Mouse (Mus musculus) left cerebral cortex, adult 9 months (tissue): ENCODE data around the gene P3h3.
A peak's percentile ranks its signal among the peaks of the same experiment; 100 is the strongest.
"Not testable (repeated sequence)": the region's sequence is repeated elsewhere in the genome, so short reads cannot be mapped to it uniquely, and the experiment has no call there.

Experiments used
- DNase-seq, 2 experiments: peaks; one replicate each; pipeline ENCODE4 v3.0.0; 2022; ENCODE audit warnings: low spot score in 2 of 2

Gene P3h3

DNA sequence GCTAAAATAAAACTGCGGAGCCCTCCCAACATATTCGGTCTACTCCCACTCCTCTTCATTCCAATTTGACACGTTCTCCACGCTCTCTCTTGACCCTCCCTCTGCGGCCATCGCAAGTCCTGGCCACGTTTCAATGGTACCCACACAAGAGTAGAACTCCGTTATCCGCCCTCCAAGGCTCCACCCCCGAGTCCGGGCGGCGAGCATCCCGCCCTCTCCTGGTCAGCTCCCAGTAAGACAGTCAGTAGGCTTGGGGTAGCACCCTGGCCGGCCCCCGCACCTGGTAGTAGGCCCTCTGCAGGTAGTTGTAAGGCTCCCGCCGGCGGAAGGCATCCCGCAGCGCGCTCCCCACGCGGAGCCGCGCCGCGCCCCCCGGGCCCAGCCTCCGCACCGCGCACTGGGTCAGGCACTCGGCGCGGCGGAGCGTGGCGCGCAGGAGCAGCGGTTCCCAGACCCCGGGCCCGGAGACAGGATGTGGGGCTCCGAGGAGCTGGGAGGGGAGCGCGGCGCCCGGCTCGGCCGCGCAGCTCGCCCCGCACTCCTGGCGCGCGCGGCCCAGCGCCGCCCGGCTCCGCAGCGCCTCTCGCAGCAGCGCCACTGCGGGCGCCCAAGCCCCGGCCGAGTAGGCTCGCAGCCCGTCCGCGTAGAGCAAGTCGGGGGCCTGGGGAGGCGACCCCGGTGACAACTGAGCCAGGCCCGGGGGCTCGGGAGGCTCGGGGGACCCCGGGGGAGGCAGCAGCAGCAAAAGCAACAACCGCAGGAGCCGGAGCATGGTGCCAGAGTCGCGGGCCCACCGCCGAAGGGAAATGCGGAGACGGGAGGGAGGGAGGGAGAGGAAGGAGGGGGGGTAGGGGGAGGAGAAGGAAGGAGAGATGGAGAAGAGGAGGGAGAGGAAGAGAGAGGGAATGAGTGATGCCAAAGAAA is at the start of gene P3h3:
TSS of gene P3h3 (minus strand) at position 837 of the 924 bp plus-strand sequence.
- DNase-seq = peak; percentile 78 to 87

DNA sequence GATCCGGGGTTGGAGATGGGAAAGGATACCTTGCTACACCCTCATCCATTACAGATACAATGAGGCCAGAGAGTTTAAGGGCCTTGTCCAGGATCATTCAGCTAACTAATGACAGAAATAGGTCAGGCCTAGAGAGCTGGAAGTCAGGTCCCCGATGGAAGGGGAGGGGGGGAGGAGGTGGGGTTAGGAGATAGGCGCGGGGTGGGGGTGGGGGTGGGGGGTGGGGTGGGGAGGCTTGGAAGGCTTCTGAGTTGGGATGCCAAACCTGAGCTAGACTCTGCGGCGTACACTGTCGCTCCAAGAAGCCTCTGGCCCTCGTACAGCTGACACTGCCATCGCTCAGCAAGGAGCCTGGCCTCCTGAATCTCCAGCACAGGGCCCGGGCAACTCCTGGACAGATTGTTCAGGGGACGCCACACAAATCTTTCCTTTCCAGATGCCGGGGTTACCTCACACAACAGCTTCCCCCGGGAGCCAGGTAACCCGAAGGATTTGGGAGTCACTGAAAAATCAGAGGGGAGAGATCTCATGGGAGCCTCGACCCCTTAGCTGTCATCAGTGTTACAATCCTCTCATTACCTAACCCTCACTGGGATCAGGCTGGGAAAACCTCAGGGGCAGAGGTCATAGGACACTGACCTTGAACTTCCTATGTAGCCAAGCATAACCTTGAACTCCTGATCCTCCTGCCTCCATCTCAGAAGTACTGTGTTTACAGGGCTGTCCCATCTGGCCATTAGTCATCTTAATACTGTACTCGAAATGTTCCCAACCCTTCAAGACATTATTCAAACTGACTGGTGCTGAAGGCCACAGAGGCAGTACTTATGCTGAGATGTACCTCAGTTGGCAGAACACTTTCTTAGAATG is 47.7 kb upstream of the P3h3 start:
- no peak for DNase-seq

DNA sequence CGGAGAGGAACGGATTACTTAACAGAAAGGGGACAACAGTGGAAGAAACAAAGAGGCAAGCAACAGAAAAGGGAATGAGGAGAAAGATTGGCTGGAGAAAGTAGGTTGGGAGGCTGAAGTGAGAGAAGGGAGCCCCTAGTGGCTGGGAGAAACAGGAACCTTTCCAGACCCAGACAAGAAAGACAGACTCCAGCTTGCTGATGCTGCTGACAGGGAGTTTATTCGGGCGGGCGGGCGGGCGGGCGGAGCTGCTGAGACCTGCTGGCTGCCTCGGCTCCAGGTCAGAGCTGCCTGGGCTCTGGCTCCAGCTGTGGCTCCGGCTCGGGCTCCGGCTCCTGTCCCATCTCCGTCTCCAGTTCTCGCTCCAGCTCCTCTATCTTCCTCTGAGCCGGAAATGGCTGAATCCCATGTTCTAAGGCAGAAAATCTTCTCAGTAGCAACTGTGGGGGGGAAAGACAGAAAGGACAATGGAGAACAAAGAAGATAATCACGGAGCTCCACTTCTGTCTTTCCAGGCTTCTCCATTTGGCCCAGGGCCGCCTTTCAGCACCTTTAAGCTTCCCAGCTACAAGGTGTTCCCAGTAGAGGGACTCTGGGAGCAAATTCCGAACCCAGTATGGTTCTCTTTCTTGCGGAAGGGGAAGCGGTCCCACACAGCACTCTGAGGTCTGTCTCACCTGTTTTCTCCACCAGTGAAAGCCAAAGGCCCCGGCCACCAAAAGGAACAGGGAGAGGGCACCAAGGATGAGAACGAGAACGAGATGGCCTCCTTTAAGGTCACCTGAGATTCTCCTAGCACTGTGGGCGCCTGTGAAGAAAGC is 46.8 kb upstream of the P3h3 start:
- peak; percentile 75 to 84 for DNase-seq

DNA sequence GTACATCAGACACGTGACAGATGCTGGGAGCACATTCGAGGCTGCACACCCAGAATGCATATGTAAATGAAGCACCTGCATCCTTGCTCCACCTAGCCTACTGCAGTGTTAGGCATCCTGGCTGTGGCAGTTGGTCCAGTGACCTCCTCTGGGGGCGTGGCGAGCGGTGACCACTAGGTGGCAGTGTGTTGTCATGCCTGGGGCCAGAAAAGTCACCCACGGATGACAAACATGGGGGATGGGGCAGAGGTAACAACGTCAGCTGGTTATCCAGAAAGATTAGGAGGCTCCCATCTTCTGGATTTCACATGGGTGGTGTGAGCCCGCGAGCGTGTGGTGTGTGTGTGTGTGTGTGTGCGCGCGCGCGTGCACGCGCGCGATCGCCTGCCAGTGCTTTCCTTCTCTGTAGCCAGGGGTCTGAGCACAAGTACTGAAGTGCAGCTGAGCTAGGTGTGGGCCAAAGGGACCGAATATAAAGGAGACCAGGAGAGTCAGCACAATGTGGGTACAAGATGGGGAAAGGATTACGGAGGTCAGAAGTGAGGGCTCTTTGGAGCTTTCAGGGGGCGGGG is 46.1 kb upstream of the P3h3 start:
- DNase-seq = peak; percentile 79 to 95

DNA sequence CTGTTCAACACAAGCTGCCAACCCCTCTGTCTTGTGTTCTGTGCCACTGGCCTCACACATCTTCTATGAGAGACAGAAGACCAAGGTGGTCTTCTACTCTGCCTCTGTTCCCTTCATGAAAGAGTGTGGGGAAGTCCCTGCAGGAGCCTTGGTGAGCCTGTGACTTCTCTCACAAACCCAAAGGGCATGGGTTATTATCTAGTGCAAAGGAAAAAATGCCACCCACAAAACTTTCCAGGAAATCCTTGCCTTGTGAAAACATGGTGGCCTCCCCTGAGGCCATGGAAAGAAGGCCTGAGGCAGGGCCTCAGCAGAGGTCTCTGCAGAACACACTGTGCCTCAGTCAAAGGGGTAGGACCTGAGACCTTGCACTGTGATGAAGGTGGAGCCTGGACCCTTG is 44.3 kb upstream of the P3h3 start:
- no peak for DNase-seq

DNA sequence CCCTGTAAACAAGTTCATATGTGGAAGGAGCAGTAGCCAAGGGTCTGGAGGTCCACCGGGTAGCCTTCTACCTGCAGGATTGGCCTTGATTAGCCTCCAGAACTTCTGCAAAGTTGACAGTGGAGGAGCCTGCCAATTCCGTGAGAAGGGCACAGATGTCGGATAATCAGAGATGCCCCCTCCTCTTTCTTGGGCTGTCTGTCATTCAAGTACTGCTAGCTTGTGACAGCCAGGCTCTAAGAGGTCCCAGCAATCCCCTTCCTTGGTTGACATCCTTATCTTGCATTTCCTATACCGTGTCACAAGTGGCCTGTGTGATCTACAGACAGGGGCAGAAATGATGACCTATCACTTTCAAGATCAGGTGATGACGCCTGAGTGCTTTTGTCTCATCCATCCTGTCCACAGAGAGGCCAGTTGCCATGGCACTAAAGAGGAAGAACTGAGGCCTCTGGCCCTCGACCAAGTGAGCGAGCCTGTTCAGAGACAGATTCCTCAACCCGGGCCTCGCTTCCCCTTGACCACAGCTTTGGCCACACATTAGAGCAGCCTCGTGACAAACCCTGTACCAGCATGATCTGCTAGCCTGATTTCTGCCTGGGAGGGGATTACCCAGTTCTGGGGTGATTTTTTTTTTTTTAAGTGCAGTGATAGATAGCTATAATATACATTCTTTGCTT is 43.4 kb upstream of the P3h3 start:
- DNase-seq = peak in 1 of 2 experiments; percentile 64

DNA sequence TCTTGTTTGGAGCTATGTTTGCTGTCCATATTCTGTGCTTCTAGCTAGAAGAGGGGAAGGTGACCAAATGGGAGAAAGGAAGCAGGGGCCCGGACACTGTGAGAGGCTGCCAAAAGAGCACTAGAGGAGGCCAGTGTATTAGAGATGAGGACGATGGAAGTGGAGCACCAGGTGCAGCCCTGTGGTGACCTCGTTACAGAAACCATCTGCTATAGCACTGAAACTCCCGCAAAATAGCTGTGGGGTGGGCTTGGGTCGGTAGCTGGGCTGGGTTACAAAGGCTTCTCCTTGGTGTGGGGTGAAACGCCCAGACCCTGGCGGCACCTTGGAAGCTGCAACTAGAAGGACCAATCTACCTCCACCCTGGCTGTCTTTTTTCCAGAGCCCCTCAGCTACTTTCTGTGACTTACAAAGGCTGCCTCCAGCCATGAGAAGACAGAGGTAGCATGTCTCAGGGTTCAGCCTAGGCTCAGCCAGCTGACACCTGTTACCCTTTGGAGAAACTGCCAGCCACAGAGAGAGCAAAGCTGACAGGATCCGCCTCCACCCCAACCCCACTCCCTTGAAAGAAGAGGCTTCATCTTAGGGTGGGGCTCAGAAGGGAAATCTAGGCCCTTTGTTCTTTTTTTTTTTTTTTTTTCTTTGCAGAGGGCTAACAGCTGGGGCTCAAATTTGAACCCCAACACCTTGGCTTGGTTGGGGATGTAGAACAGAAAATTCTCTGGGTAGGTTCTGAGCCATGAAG is 42.7 kb upstream of the P3h3 start:
- DNase-seq = no peak

DNA sequence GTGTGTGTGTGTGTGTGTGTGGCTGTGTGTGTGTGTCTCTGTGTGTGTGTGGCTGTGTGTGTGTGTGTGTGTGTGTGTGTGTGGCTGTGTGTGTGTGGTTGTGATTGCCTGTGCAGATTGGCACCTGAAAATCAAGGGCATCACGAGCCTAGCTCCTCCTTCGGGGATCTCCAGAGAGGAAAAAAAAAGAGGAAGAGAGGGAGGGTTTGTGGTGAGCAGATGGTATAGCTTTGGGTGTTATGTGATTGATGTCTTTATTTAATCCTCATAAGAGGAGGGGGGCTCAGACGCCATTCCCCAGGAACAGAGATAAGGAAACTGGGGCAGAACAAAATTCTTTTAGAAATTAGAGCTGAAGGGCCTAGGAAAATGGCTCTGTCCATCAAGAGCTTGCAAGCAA is 40.8 kb upstream of the P3h3 start:
- DNase-seq = no peak

DNA sequence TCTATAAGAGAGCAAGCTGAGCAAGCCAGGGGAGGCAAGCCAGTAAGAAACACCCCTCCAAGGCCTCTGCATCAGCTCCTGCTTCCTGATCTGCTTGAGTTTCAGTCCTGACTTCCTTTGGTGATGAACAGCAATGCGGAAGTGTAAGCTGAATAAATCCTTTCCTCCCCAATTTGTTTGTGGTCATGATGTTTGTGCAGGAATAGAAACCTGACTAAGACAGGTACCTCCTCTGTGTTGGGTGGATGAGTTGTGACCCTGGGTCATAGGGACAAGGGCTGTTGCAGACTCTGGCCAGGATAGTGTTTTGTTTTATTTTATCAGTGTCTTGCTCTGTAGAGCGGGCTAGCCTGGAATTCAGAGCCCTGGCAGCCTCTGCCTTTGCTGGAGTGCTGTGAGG is 36.6 kb upstream of the P3h3 start:
- DNase-seq = not testable (repeated sequence)

DNA sequence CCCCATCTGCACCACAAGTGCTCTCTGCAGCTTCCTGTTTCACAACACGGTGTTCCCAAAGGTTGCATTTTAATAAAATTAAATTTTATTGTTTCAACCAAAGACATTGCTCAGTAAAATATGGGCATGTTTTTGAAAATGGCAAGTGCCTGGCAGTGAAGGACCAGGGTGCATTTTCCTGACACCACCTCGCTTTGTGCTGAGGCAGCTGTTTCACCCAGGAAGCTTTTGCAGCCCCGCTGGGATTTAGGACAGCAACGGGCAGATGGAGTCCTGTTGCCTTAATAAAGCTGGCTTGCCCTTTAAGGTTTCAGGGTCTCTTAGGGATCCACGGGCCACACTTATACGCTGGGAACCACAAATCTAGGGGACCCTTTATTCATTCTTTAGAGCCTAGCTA is 33.4 kb upstream of the P3h3 start:
- DNase-seq = no peak

DNA sequence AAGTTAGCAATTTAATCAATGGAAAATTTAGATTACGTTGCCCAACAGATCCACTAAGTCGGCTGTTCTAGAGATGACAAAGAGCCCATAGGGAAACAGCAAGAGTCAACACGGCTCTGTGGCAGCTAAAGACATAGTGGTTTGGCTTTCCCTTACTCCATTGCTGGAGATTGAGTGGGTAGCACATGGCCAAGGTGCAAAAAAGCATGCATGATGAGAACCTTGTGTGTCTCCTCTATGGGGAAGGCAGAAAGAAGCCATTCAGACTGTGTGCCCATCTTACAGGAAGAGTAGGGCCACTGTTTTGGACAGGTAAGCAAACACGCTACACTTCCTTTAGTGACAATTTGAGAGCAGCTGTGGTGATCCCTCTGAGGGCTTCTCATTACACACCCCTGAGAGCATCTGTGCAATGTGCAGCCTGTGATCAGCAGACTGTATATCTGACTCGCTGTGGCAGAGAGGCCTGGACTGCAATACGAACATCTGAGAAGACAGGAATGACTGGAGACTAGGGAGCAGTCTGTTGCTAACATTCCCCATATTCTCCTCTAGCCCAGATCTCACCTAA is 31.1 kb upstream of the P3h3 start:
- no peak for DNase-seq

DNA sequence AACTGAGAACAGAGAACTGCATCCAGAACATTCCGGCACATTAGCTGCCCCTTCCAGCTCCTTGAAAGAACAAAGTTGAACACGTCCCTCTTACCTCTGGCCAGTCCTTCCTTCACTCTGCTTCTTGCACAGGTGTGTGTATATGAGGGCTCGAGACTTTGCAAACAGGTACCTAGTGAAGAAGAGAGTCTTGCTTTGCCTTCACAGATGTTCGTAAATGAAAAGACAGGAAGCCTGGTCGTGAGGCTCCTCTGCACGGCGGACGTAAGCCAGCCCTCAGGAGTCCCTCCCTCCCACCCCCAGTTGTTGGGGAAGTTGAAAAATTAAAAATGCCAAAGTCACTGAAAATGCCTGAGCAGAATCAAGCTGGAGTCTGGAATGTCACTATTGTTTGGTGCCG is 30.4 kb upstream of the P3h3 start, which contains the start of gene Cd4:
TSS of gene Cd4 (minus strand) at position 236 of the 400 bp plus-strand sequence.
- DNase-seq = no peak

DNA sequence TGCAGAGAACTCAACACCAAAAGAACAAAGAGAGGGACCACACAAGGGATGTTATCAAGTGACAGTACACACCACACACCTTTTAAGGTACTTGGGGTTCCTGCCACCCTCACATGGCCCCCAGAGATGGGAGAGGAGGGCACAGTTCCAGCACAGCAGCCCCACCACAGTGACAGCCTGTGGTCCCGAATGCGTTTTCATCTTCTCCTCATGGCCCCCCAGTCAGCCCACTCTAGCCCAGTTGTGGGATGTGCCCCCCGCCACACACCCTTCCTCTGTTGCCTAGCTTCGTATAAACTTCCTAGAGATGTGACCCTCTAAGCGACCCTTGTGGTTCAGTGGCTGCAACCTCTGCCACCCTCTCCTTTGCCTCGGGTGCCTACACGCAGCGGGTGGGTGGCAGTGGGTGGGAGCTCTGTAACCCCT is 28.4 kb upstream of the P3h3 start:
- DNase-seq = no peak

DNA sequence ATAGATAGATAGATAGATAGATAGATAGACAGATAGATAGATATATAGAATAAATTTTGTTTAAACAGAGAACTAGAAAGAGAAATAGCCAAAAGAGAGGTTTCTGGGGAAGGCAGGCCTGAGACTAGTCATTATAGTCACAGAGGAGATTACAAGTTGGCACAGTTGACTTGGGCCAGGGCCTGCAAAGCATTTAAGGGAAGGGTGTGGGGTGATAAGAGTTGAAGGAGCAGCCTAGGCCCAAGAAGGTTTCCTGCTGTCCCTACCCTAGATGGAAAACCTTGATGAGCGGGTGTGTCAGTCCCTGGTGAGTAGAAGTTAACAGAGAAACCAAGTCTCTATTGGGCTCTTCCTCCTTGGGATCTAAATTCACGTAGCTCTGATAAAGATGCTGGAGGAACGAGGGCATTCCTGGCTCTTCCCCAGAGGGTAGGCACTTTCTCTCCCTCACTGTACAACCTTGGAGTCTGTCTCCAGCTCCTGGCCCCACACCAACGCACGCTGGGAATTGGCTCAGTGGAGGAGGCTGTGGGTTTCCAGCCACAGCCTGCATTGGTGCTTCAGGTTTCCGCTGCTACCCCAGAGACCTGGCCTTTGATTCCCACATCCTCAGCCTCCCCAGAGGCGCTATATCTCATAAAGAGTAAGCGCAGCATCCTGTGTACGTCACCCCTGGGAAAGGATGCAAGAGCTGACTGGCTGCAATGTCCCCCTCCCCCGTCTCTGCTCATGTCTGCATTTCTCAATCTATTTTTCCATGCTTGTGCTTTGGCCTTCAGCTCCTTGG is 27.4 kb upstream of the P3h3 start:
- DNase-seq = no peak

DNA sequence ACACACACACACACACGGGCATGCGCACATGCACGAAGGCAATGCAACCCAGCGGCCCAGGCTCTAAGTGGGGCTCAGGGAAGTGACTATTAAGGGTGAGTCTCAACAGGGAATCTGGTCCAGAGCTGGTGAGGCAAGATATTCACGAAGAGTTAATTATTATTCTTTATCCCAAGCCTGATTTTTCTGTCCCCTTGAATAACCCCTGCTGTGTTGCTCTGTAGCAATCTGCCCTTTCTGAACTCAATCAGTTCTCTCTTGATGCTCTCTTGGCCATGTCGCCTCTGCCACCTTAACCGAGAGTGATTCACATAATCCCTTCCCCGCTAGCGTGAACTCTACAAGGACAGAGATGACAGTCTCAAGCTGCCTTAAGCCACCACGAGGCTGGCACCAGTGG is 25.8 kb upstream of the P3h3 start:
- DNase-seq = no peak

DNA sequence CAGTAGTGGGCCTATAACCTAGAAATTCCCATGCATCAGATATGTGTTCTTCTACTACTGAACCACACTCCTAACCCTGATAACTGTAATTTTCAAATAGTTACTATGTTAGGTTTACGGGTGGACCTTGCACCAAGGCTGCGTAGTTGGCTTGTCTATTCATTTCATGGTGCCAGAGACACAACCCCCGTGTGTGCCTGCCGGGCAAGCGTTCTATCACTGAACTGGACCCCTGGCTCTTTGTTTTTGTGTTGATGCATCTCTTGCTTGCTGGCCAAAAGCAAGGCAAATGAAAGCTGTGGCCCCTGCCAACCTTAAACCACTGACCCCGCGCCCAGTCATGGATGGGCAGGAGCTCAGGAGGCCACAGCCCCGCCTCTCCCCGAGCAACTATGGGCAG is 24.3 kb upstream of the P3h3 start:
- DNase-seq = no peak

DNA sequence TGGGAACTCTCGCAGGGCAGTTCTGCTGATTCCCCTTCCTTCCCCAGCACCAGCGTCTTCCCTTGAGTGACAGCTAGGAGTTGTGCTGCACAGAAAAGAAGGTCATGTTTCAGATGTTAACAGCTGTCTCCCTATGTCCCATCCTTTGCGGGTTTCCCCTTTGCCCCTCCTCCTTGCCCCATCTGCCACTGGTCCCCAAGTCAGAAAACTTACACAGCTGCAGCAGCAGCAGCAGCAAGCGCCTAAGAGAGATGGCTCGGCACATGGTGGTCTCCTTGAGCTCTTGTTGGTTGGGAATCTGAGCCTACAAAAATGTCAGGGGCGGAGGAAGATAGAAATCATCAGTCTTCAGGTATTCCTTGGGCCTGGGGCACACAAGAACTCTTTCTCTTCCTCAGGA is 21.8 kb upstream of the P3h3 start:
- DNase-seq = no peak

DNA sequence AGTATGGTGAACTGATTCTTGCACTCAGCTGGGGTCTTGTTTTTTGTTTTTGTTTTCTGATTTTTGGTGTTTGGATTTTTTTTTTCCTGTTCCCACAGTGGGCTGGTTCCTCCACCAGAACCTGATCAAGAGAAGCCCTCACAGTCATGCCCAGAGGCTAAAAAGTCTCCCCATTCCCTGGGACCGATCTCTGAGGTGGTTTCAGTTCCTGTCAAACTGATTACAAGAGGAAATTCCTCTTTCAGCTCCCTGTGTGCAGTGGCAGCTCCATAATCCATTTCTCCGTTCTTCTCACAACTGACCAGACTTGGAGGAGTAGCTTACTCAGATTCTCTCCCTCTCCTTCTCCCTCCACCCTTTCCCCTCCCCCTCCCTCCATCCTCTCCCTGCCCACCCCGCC is 16.8 kb upstream of the P3h3 start:
- no peak for DNase-seq

DNA sequence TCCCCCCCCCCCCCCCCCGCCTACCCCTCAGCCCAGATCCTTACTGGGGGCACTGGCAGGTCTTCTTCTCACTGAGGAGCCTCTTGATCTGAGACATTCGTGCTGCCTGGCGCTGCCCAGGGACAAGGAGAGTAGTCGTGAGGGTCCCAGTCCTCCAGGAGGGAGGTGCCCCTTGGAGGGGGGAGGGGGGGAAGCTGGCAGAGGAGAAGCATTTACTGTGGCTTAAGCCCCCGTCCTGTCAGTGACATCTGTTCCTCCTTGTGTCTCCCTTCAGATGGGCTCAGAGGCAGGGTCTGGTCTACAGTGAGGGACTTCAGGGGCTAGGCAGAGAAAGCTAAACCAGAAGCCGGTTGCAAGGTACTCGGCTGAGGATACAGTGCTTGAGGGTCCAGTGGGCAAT is 9.0 kb upstream of the P3h3 start:
- no peak for DNase-seq
